9 mouse cellular contexts compared by ENCODE assay signal in genomic region chr1:135865518-135866194, GRCm38 (mm10). TPM values are rescaled to one million over a fixed set of nuclear protein-coding genes. Genes with fewer than 3 reads are reported as not detected.
DNase-seq lines count a peak whose midpoint lies in the region; ATAC-seq and TF ChIP-seq lines count a peak whose summit lies in the region.
"Had no signal": no experiment of that assay in that cellular context is flagged by ENCODE, and none has a peak within 500 bp of the region (broad histone marks: within the 10 kb centered on the region; RNA-seq: fewer than 3 reads in every experiment).

No protein-coding gene starts in this region.

- no peaks in the 10 kb centered on the region for H3K4me1 ChIP-seq in ES-E14 (ENCODE audit: control insufficient read depth in 2 of 2, insufficient read depth in 2 of 2, low read length in 2 of 2, poor library complexity in 1 of 2)
- no peaks in the 10 kb centered on the region for H3K4me1 ChIP-seq in forebrain, embryonic 13.5 days
- no peaks in the 10 kb centered on the region for H3K4me1 ChIP-seq in lung, postnatal 0 days (ENCODE audit: insufficient read depth, low read depth, low read length)

- no peak for TF ChIP-seq EP300 in lung, postnatal 0 days (IDR thresholded peaks at IDR 0.05)

- no peak overlapping the region for H3K27ac ChIP-seq in ES-E14 (ENCODE audit: insufficient read depth, low read depth, low read length, poor library complexity, severe bottlenecking)
- no peak overlapping the region for H3K27ac ChIP-seq in forebrain, embryonic 13.5 days
- no peak overlapping the region for H3K27ac ChIP-seq in lung, postnatal 0 days (ENCODE audit: low read length)
- H3K27ac ChIP-seq: liver, embryonic 15.5 days had no signal

- no peak overlapping the region; a peak in 1 of 4 replicates for H3K4me3 ChIP-seq in ES-E14 (ENCODE audit: insufficient read depth in 1 of 2, low read depth in 1 of 2, low read length in 2 of 2, poor library complexity in 1 of 2, severe bottlenecking in 1 of 2)
- H3K4me3 ChIP-seq in forebrain, embryonic 13.5 days: no peak overlapping the region
- H3K4me3 ChIP-seq in lung, postnatal 0 days (ENCODE audit: low read depth, low read length): no peak overlapping the region
- H3K4me3 ChIP-seq: liver, embryonic 15.5 days had no signal

- no peaks in the 10 kb centered on the region for H3K9me3 ChIP-seq in ES-E14 (ENCODE audit: control insufficient read depth, insufficient read depth, low read depth, low read length)
- no peaks in the 10 kb centered on the region for H3K9me3 ChIP-seq in forebrain, embryonic 13.5 days (replicated peaks)
- no peaks in the 10 kb centered on the region for H3K9me3 ChIP-seq in lung, postnatal 0 days (ENCODE audit: low read length)
- H3K9me3 ChIP-seq: liver, embryonic 15.5 days had no signal

- H3K27me3 ChIP-seq in forebrain, embryonic 13.5 days: 0 out of 2 replicates have a peak, but pooled peaks cover 4% of the 10 kb centered on the region
- no peaks in the 10 kb centered on the region for H3K27me3 ChIP-seq in lung, postnatal 0 days (replicated peaks; ENCODE audit: insufficient read depth, low read length)

- no peak overlapping the region for H3K4me2 ChIP-seq in forebrain, embryonic 13.5 days
- H3K4me2 ChIP-seq in lung, postnatal 0 days (replicated peaks; ENCODE audit: low read depth, low read length): no peak overlapping the region
- H3K4me2 ChIP-seq: liver, embryonic 15.5 days had no signal

- ATAC-seq in forebrain, embryonic 13.5 days: peak; percentile 85
- peak; percentile 79 to 81 for ATAC-seq in hematopoietic stem cell, adult 5-6 weeks (replicated peaks in 1 of 2; ENCODE audit: insufficient read depth in 1 of 2, low FRiP score in 2 of 2, low TSS enrichment in 1 of 2, low read depth in 1 of 2, poor library complexity in 2 of 2, severe bottlenecking in 2 of 2)
- peak; percentile 65 for ATAC-seq in lung, postnatal 0 days

- in situ Hi-C loops in ES-E14 (cut with MboI; ENCODE audit: low sequenced_read_pairs in 2 of 2, unreplicated experiment in 2 of 2): loop anchor here in 1 of 2 experiments (5.0 kb wide), 1 partner anchor 82 kb away; no protein-coding TSS in a partner anchor

- H3K36me3 ChIP-seq in ES-E14 (ENCODE audit: control insufficient read depth, insufficient read depth, low read length, poor library complexity, severe bottlenecking): no peaks in the 10 kb centered on the region
- no peaks in the 10 kb centered on the region for H3K36me3 ChIP-seq in forebrain, embryonic 13.5 days (ENCODE audit: poor library complexity, severe bottlenecking)
- H3K36me3 ChIP-seq in lung, postnatal 0 days (ENCODE audit: insufficient read depth, low read length): no peaks in the 10 kb centered on the region
- H3K36me3 ChIP-seq: liver, embryonic 15.5 days had no signal

- TF ChIP-seq CTCF in lung, postnatal 0 days (IDR thresholded peaks at IDR 0.05): peak; percentile 98

- WGBS in forebrain, embryonic 13.5 days: 48% methylated on average over 19 of the region's 19 CpGs
- WGBS in lung, postnatal 0 days: 51% methylated on average over 19 of the region's 19 CpGs

- DNase-seq in ES-E14 (ENCODE audit: low read depth, low spot score): peak; percentile 75
- peak; percentile 62 for DNase-seq in c-Kit-positive CD71-positive TER-119-positive erythroid progenitor cells, embryonic 14.5 days (ENCODE audit: low spot score)
- DNase-seq in layer of hippocampus, adult 9-11 months: peak; percentile 66
- peak; percentile 78 for DNase-seq in lung, postnatal 0 days (ENCODE audit: low spot score)
- peak; percentile 89 for DNase-seq in retina, embryonic 14.5 days (ENCODE audit: low spot score)
- peak; percentile 75 for DNase-seq in thymus, postnatal 25 days

- H3K9ac ChIP-seq in ES-E14 (ENCODE audit: insufficient read depth, low read depth, low read length, poor library complexity, severe bottlenecking): no peak overlapping the region
- H3K9ac ChIP-seq in forebrain, embryonic 13.5 days: no peak overlapping the region
- no peak overlapping the region for H3K9ac ChIP-seq in lung, postnatal 0 days (replicated peaks; ENCODE audit: low read depth)
- H3K9ac ChIP-seq: liver, embryonic 15.5 days had no signal

TF ChIP-seq in ES-E14, 5 proteins besides CTCF, POLR2A, EP300 and RAD21:
- TF ChIP-seq ZNF384 (IDR thresholded peaks at IDR 0.05; ENCODE audit: low read depth, low read length) (no peak), MAFK (IDR thresholded peaks at IDR 0.05; ENCODE audit: insufficient read depth, low read depth, low read length) (no peak), HCFC1 (IDR thresholded peaks at IDR 0.05; ENCODE audit: borderline replicate concordance, insufficient read depth, low read length) (no peak), ZC3H11A (IDR thresholded peaks at IDR 0.05; ENCODE audit: borderline replicate concordance, low read depth, low read length) (peak; percentile 60; the same call in 1 of the 2 replicates), CHD2 (IDR thresholded peaks at IDR 0.05; ENCODE audit: low read depth, low read length) (no peak)

RNA-seq across cellular contexts. Expression of gene Tnnt2, which starts 29.5 kb away (rescaled TPM):
- total RNA-seq in ES-E14 (2012; rRNA removed): 0.69 and 2.5 TPM in 2 replicates
- polyA plus RNA-seq in forebrain, embryonic 13.5 days (2015; fragmentation: Nextera tagmentation; extraction: Ambion mirVana): 0.36 and 9.2 TPM in 2 replicates
- total RNA-seq in hematopoietic stem cell, adult 5-6 weeks (2017): not detected in 2 replicates
- 84.6 and 115 TPM in 2 replicates for polyA plus RNA-seq in lung, postnatal 0 days (2015; fragmentation: Nextera tagmentation; extraction: Ambion mirVana)

RNA-seq across cellular contexts. Expression of gene Lad1, which starts 47.3 kb away (rescaled TPM):
- 5.2 and 9.0 TPM in 2 replicates for total RNA-seq in ES-E14 (2012; rRNA removed)
- 0.11 and 0.36 TPM in 2 replicates for polyA plus RNA-seq in forebrain, embryonic 13.5 days (2015; fragmentation: Nextera tagmentation; extraction: Ambion mirVana)
- not detected in 2 replicates for total RNA-seq in hematopoietic stem cell, adult 5-6 weeks (2017)
- 4.4 and 6.0 TPM in 2 replicates for polyA plus RNA-seq in lung, postnatal 0 days (2015; fragmentation: Nextera tagmentation; extraction: Ambion mirVana)

RNA-seq across cellular contexts. Expression of gene Pkp1, which starts 53.4 kb away (rescaled TPM):
- 0.05 and 0.09 TPM in 2 replicates for total RNA-seq in ES-E14 (2012; rRNA removed)
- polyA plus RNA-seq in forebrain, embryonic 13.5 days (2015; fragmentation: Nextera tagmentation; extraction: Ambion mirVana): not detected in 2 replicates
- not detected in 2 replicates for total RNA-seq in hematopoietic stem cell, adult 5-6 weeks (2017)
- 0.02 TPM in 2 replicates for polyA plus RNA-seq in lung, postnatal 0 days (2015; fragmentation: Nextera tagmentation; extraction: Ambion mirVana)
- polyA plus RNA-seq: liver, embryonic 15.5 days had no signal
